Mouse (Mus musculus) A20 (cell line): ENCODE results near the gene Calhm6.

Source experiments
- DNase-seq: peaks from one replicate; pipeline ENCODE4 v3.0.0-alpha.2; 2011; ENCODE audit warnings: low read depth, low spot score

Gene Calhm6

GRCm38 (mm10) chr10:34110863-34111465, 16.8 kb downstream of the Calhm6 start:
- no peak for DNase-seq

GRCm38 (mm10) chr10:34096418-34096883, 31.3 kb downstream of the Calhm6 start, which contains the start of gene Calhm5:
Gene Calhm5 (minus strand): TSS chr10:34096519.
- DNase-seq: peak; percentile 28

- DNase-seq: no peak
Measured at GRCm38 (mm10) chr10:34095964-34096363, 31.8 kb downstream of the Calhm6 start.

GRCm38 (mm10) chr10:34095147-34095546, 32.6 kb downstream of the Calhm6 start:
- peak; percentile 9 for DNase-seq

- DNase-seq: no peak
Measured at GRCm38 (mm10) chr10:34091888-34092287, 35.9 kb downstream of the Calhm6 start.

GRCm38 (mm10) chr10:34090481-34090880, 37.3 kb downstream of the Calhm6 start:
- no peak for DNase-seq

GRCm38 (mm10) chr10:34089517-34089916, 38.3 kb downstream of the Calhm6 start:
- DNase-seq: no peak

- no peak for DNase-seq
Measured at GRCm38 (mm10) chr10:34088515-34088914, 39.3 kb downstream of the Calhm6 start.

GRCm38 (mm10) chr10:34086514-34086913, 41.3 kb downstream of the Calhm6 start:
- no peak for DNase-seq
